Mouse (Mus musculus) intestine, embryonic 14.5 days (tissue): ENCODE results near the gene Tmem14a. TPM values are rescaled to one million over a fixed set of nuclear protein-coding genes. Genes with fewer than 3 reads are reported as not detected.
A peak's percentile ranks its signal among the peaks of the same experiment; 100 is the strongest.
"Not testable (repeated sequence)": the region's sequence is repeated elsewhere in the genome, so short reads cannot be mapped to it uniquely, and the experiment has no call there.

Experiments used
- ATAC-seq: fragments of 200-750 bp; cut with Nextera tagmentation; replicated peaks from 2 replicates; pipeline ENCODE4 v1.8.0; 2017; ENCODE audit warnings: low read depth, moderate number of reproducible peaks, moderate TSS enrichment, moderate library complexity; ENCODE audit not compliant: low FRiP score, low TSS enrichment
- DNase-seq: peaks from one replicate; pipeline ENCODE4 v3.0.0-alpha.2; 2018; ENCODE audit warnings: low spot score
- H3K27ac ChIP-seq: fragments of 300-500 bp; sonication (generic); 2 replicates; pipeline ENCODE4 v1.5.1; 2014; ENCODE audit warnings: low read depth, mild to moderate bottlenecking, control low read depth
- H3K27me3 ChIP-seq: fragments of 300-500 bp; sonication (generic); replicated peaks from 2 replicates; pipeline ENCODE4 v1.6.1; 2014; ENCODE audit warnings: low read length, control low read depth; ENCODE audit not compliant: control insufficient read depth, insufficient read depth
- H3K36me3 ChIP-seq: fragments of 300-500 bp; sonication (generic); 2 replicates; pipeline ENCODE4 v1.6.1; 2014; ENCODE audit warnings: low read length, control low read depth; ENCODE audit not compliant: control insufficient read depth, insufficient read depth
- H3K4me1 ChIP-seq: fragments of 300-500 bp; sonication (generic); replicated peaks from 2 replicates; pipeline ENCODE4 v1.6.1; 2014; ENCODE audit warnings: low read length, control low read depth, mixed read lengths; ENCODE audit not compliant: control insufficient read depth, insufficient read depth
- H3K4me2 ChIP-seq: fragments of 300-500 bp; sonication (generic); 2 replicates; pipeline ENCODE4 v1.6.1; 2014; ENCODE audit warnings: low read length
- H3K4me3 ChIP-seq: fragments of 300-500 bp; sonication (generic); 2 replicates; pipeline ENCODE4 v1.5.1; 2014; ENCODE audit warnings: low read depth, low read length, control low read depth, mixed read lengths
- H3K9ac ChIP-seq: fragments of 300-500 bp; sonication (generic); 2 replicates; pipeline ENCODE4 v1.6.1; 2014; ENCODE audit warnings: mild to moderate bottlenecking, low read length
- H3K9me3 ChIP-seq: fragments of 300-500 bp; sonication (generic); 2 replicates; pipeline ENCODE4 v1.6.1; 2016; ENCODE audit warnings: low read length, control low read depth; ENCODE audit not compliant: control insufficient read depth
- WGBS: fragments of 180-500 bp; shearing (Covaris S2); extraction: QIAGEN DNeasy Blood & Tissue Kit; methylation state at CpG from one replicate; pipeline ENCODE4 v1.1.7; 2014; 5-methylcytosine and 5-hydroxymethylcytosine counted together
- polyA plus RNA-seq: library from polyadenylated mRNA; unstranded; fragments of >200 nt; fragmentation: Nextera tagmentation; extraction: Ambion mirVana; gene quantifications from 2 replicates; pipeline ENCODE4 v1.2.1, GENCODE M21; 2014

Gene Tmem14a
- polyA plus RNA-seq = 10.7 and 12.6 TPM in 2 replicates

GRCm38 (mm10) chr1:21218489-21218919 lies at the start of gene Tmem14a:
Tmem14a (plus strand) TSS chr1:21218575.
- Histone ChIP-seq H3K27ac (peak within 1 kb of the TSS; percentile 75), H3K4me3 (peak within 1 kb of the TSS; percentile 70)
- WGBS = under 1% methylated on average over 17 of the region's 17 CpGs

GRCm38 (mm10) chr1:21185196-21185595 lies 33.2 kb upstream of the Tmem14a start:
- ATAC-seq = no peak

More at GRCm38 (mm10) chr1:21218489-21218919, at the start of gene Tmem14a:
- Histone ChIP-seq H3K4me1 (no peaks in the 10 kb centered on the region), H3K4me2 (peak within 1 kb of the TSS; percentile 66), H3K27me3 (no peaks in the 10 kb centered on the region), H3K9me3 (no peaks in the 10 kb centered on the region), H3K9ac (peak within 1 kb of the TSS; percentile 68), H3K36me3 (no peaks in the 10 kb centered on the region)
- peak; percentile 97 for DNase-seq
- peak; percentile 91 for ATAC-seq

GRCm38 (mm10) chr1:21206241-21206640 lies 12.1 kb upstream of the Tmem14a start:
- Histone ChIP-seq H3K4me3 (no peak overlapping the region), H3K27ac (no peak overlapping the region), H3K4me1 (no peaks in the 10 kb centered on the region), H3K36me3 (no peaks in the 10 kb centered on the region), H3K27me3 (no peaks in the 10 kb centered on the region), H3K9ac (no peak overlapping the region), H3K4me2 (no peak overlapping the region), H3K9me3 (no peaks in the 10 kb centered on the region)
- ATAC-seq (no peak), DNase-seq (no peak)
- 84% methylated on average over 1 of the region's 1 CpGs for WGBS

More at GRCm38 (mm10) chr1:21185196-21185595, 33.2 kb upstream of the Tmem14a start:
- WGBS = 94% methylated on average over 6 of the region's 6 CpGs
- H3K27ac ChIP-seq = no peak overlapping the region
- H3K9ac ChIP-seq = no peak overlapping the region
- no peak overlapping the region for H3K4me3 ChIP-seq
- H3K27me3 ChIP-seq = no peaks in the 10 kb centered on the region
- H3K9me3 ChIP-seq = no peaks in the 10 kb centered on the region
- H3K36me3 ChIP-seq = no peaks in the 10 kb centered on the region
- no peaks in the 10 kb centered on the region for H3K4me1 ChIP-seq
- no peak overlapping the region for H3K4me2 ChIP-seq
- no peak for DNase-seq

GRCm38 (mm10) chr1:21213537-21213936 lies 4.8 kb upstream of the Tmem14a start:
- H3K27me3 ChIP-seq, H3K4me2 ChIP-seq, H3K27ac ChIP-seq, H3K4me1 ChIP-seq, DNase-seq, H3K4me3 ChIP-seq, ATAC-seq, H3K36me3 ChIP-seq, H3K9me3 ChIP-seq, H3K9ac ChIP-seq: not testable (repeated sequence)
- WGBS = 28% methylated on average over 2 of the region's 3 CpGs

GRCm38 (mm10) chr1:21213991-21214692 lies 4.2 kb upstream of the Tmem14a start:
- H3K36me3 ChIP-seq, H3K27me3 ChIP-seq, H3K4me1 ChIP-seq, H3K9ac ChIP-seq, DNase-seq, H3K4me2 ChIP-seq, H3K4me3 ChIP-seq, H3K9me3 ChIP-seq, H3K27ac ChIP-seq, ATAC-seq: not testable (repeated sequence)
- WGBS = 79% methylated on average over 6 of the region's 6 CpGs

- 91% methylated on average over 6 of the region's 6 CpGs for WGBS
- Histone ChIP-seq H3K27me3 (no peaks in the 10 kb centered on the region), H3K4me2 (no peak overlapping the region), H3K27ac (no peak overlapping the region), H3K4me1 (no peaks in the 10 kb centered on the region), H3K9ac (no peak overlapping the region), H3K4me3 (no peak overlapping the region), H3K9me3 (no peaks in the 10 kb centered on the region), H3K36me3 (no peaks in the 10 kb centered on the region)
- DNase-seq (no peak), ATAC-seq (no peak)
Measured at GRCm38 (mm10) chr1:21227756-21228395, 9.5 kb downstream of the Tmem14a start.

- DNase-seq, H3K36me3 ChIP-seq, H3K9me3 ChIP-seq, H3K4me2 ChIP-seq, H3K27ac ChIP-seq, H3K9ac ChIP-seq, H3K4me3 ChIP-seq, H3K27me3 ChIP-seq, ATAC-seq, H3K4me1 ChIP-seq: not testable (repeated sequence)
- WGBS = 63% methylated on average over 15 of the region's 15 CpGs
Measured at GRCm38 (mm10) chr1:21228740-21229722, 10.7 kb downstream of the Tmem14a start.

- Histone ChIP-seq H3K4me2 (no peak overlapping the region), H3K27ac (no peak overlapping the region), H3K27me3 (no peaks in the 10 kb centered on the region), H3K36me3 (no peaks in the 10 kb centered on the region), H3K4me1 (no peaks in the 10 kb centered on the region), H3K9ac (no peak overlapping the region), H3K9me3 (no peaks in the 10 kb centered on the region), H3K4me3 (no peak overlapping the region)
- no peak for ATAC-seq
- DNase-seq = no peak
- WGBS = 82% methylated on average over 2 of the region's 2 CpGs
Measured at GRCm38 (mm10) chr1:21230376-21230775, 12.0 kb downstream of the Tmem14a start.
